Mouse (Mus musculus) liver, adult 2 months (tissue): ENCODE measurements at regions not wholly inside any gene's neighbourhood (a gene's known extent, or its start where the extent isn't known, plus 50 kb on each side); places are given as distances from the start of the nearest gene placed in this dataset.

ENCODE experiments used
- DNase-seq: peaks from one replicate; pipeline ENCODE4 v3.0.0-alpha.2; 2011; ENCODE audit warnings: low read depth, low spot score; ENCODE audit errors: extremely low read depth
- H3K27ac ChIP-seq: fragments of 200-500 bp; replicated peaks from 2 replicates; pipeline ENCODE4 v1.5.1; 2012; ENCODE audit warnings: low read depth, mild to moderate bottlenecking, control low read depth, inconsistent platforms, low read length; ENCODE audit not compliant: insufficient read depth
- H3K27me3 ChIP-seq: fragments of 200-500 bp; 2 replicates; pipeline ENCODE4 v1.6.1; 2012; ENCODE audit warnings: mild to moderate bottlenecking, moderate library complexity, low read length, inconsistent platforms; ENCODE audit not compliant: control insufficient read depth, insufficient read depth
- H3K36me3 ChIP-seq: fragments of 200-500 bp; 2 replicates; pipeline ENCODE4 v1.6.1; 2012; ENCODE audit warnings: low read length, inconsistent platforms; ENCODE audit not compliant: control insufficient read depth, insufficient read depth
- H3K4me1 ChIP-seq: fragments of 200-500 bp; 2 replicates; pipeline ENCODE4 v1.6.1; 2011; ENCODE audit warnings: low read length; ENCODE audit not compliant: control insufficient read depth, insufficient read depth
- H3K4me3 ChIP-seq: fragments of 200-500 bp; 2 replicates; pipeline ENCODE4 v1.5.1; 2011; ENCODE audit warnings: low read depth, mild to moderate bottlenecking, control low read depth, low read length, moderate library complexity; ENCODE audit not compliant: insufficient read depth
- H3K79me2 ChIP-seq: fragments of 200-500 bp; 2 replicates; pipeline ENCODE4 v1.6.1; 2012; ENCODE audit warnings: inconsistent platforms, mild to moderate bottlenecking, low read length, moderate library complexity; ENCODE audit not compliant: control insufficient read depth, insufficient read depth
- H3K9ac ChIP-seq: fragments of 200-500 bp; 2 replicates; pipeline ENCODE4 v1.6.1; 2012; ENCODE audit warnings: low read depth, mild to moderate bottlenecking, control low read depth, inconsistent platforms, low read length
- CTCF ChIP-seq: fragments of 200-500 bp; IDR thresholded peaks from 2 replicates; pipeline ENCODE4 v1.5.1; 2011; ENCODE audit warnings: low read depth, low read length, control low read depth
- POLR2A ChIP-seq: fragments of 200-500 bp; IDR thresholded peaks from 2 replicates; pipeline ENCODE4 v1.6.1; 2011; ENCODE audit warnings: low read length, control low read depth; ENCODE audit not compliant: insufficient read depth; ENCODE audit errors: extremely low read depth
- WGBS: fragments of 180-500 bp; shearing (Covaris S2); methylation state at CpG from one replicate; pipeline ENCODE4 v1.1.7; 2018; 5-methylcytosine and 5-hydroxymethylcytosine counted together

- no peak overlapping the region for H3K4me3 ChIP-seq
- no peak overlapping the region for H3K27ac ChIP-seq
- peaks cover 2% of the 10 kb centered on the region; the same call in 1 of the 2 replicates for H3K4me1 ChIP-seq
- no peaks in the 10 kb centered on the region for H3K27me3 ChIP-seq
- TF ChIP-seq CTCF (no peak), POLR2A (no peak)
- H3K36me3 ChIP-seq, result no peaks in the 10 kb centered on the region
- H3K9ac ChIP-seq, result no peak overlapping the region
- no peaks in the 10 kb centered on the region for H3K79me2 ChIP-seq
- WGBS, result 76% methylated on average over 7 of the region's 7 CpGs
- DNase-seq, result no peak
These were observed 120.8 kb upstream of the Klf3 start for GRCm38 (mm10) chr5:64682326-64682845.

GRCm38 (mm10) chr5:64683419-64683818 is 119.8 kb upstream of the Klf3 start:
- no peak for TF ChIP-seq POLR2A
- TF ChIP-seq CTCF, result no peak
- no peak for DNase-seq
- Histone ChIP-seq H3K27me3 (no peaks in the 10 kb centered on the region), H3K27ac (no peak overlapping the region), H3K9ac (no peak overlapping the region), H3K4me1 (peaks cover 2% of the 10 kb centered on the region; the same call in 1 of the 2 replicates), H3K79me2 (no peaks in the 10 kb centered on the region), H3K36me3 (no peaks in the 10 kb centered on the region), H3K4me3 (no peak overlapping the region)
- WGBS, result 95% methylated on average over 4 of the region's 4 CpGs

- WGBS, result 82% methylated on average over 5 of the region's 5 CpGs
- Histone ChIP-seq H3K4me3 (no peak overlapping the region), H3K36me3 (no peaks in the 10 kb centered on the region), H3K4me1 (peaks cover 2% of the 10 kb centered on the region; the same call in 1 of the 2 replicates), H3K27ac (no peak overlapping the region), H3K9ac (no peak overlapping the region), H3K27me3 (no peaks in the 10 kb centered on the region), H3K79me2 (no peaks in the 10 kb centered on the region)
- TF ChIP-seq POLR2A (no peak), CTCF (no peak)
- no peak for DNase-seq
These were observed 118.9 kb upstream of the Klf3 start for GRCm38 (mm10) chr5:64684275-64684674.

- no peaks in the 10 kb centered on the region for H3K4me1 ChIP-seq
- no peak for TF ChIP-seq CTCF
- no peak for TF ChIP-seq POLR2A
- no peaks in the 10 kb centered on the region for H3K79me2 ChIP-seq
- H3K9ac ChIP-seq, result no peak overlapping the region
- H3K27me3 ChIP-seq, result no peaks in the 10 kb centered on the region
- no peaks in the 10 kb centered on the region for H3K36me3 ChIP-seq
- DNase-seq, result no peak
- no peak overlapping the region for H3K4me3 ChIP-seq
- H3K27ac ChIP-seq, result no peak overlapping the region
- WGBS, result 95% methylated on average over 7 of the region's 7 CpGs
These were observed 113.0 kb upstream of the Klf3 start for GRCm38 (mm10) chr5:64690148-64690547.

- Histone ChIP-seq H3K36me3 (no peaks in the 10 kb centered on the region), H3K27me3 (no peaks in the 10 kb centered on the region), H3K4me3 (no peak overlapping the region), H3K27ac (no peak overlapping the region), H3K9ac (no peak overlapping the region), H3K79me2 (no peaks in the 10 kb centered on the region), H3K4me1 (no peaks in the 10 kb centered on the region)
- WGBS, result 97% methylated on average over 8 of the region's 8 CpGs
- TF ChIP-seq POLR2A (no peak), CTCF (no peak)
- no peak for DNase-seq
These were observed 111.6 kb upstream of the Klf3 start for GRCm38 (mm10) chr5:64691406-64692100.

GRCm38 (mm10) chr5:64692335-64692734 is 110.9 kb upstream of the Klf3 start:
- Histone ChIP-seq H3K27me3 (no peaks in the 10 kb centered on the region), H3K4me3 (no peak overlapping the region), H3K36me3 (no peaks in the 10 kb centered on the region), H3K27ac (no peak overlapping the region), H3K4me1 (no peaks in the 10 kb centered on the region), H3K9ac (no peak overlapping the region), H3K79me2 (no peaks in the 10 kb centered on the region)
- WGBS, result 90% methylated on average over 11 of the region's 11 CpGs
- TF ChIP-seq CTCF, result no peak
- no peak for TF ChIP-seq POLR2A
- no peak for DNase-seq
